Mouse (Mus musculus) v-Abl transformed pro-B cells (cell line): ENCODE data around the gene 3425401B19Rik.

Experiments used
- in situ Hi-C, 2 experiments: fragments of 400-800 bp; cut with MboI; formaldehyde crosslinking; loops; one replicate each; pipeline ENCODE4 v1.15.1; 2025; ENCODE audit not compliant: unreplicated experiment in 2 of 2

Gene 3425401B19Rik

GRCm38 (mm10) chr14:32673178-32673577, 11.9 kb downstream of the 3425401B19Rik start:
- in situ Hi-C loops: no loop called here

GRCm38 (mm10) chr14:32663099-32663498, 22.0 kb downstream of the 3425401B19Rik start:
- in situ Hi-C loops: no loop called here

- in situ Hi-C loops: no loop called here
Measured at GRCm38 (mm10) chr14:32659781-32660180, 25.3 kb downstream of the 3425401B19Rik start.

GRCm38 (mm10) chr14:32638485-32638884, 46.6 kb downstream of the 3425401B19Rik start:
- in situ Hi-C loops: no loop called here

- in situ Hi-C loops: no loop called here
Measured at GRCm38 (mm10) chr14:32634015-32634682, 50.9 kb downstream of the 3425401B19Rik start.

GRCm38 (mm10) chr14:32632908-32633600, 52.0 kb downstream of the 3425401B19Rik start:
- in situ Hi-C loops: no loop called here

- in situ Hi-C loops: no loop called here
Measured at GRCm38 (mm10) chr14:32628584-32628983, 56.5 kb downstream of the 3425401B19Rik start.

- in situ Hi-C loops: no loop called here
Measured at GRCm38 (mm10) chr14:32627271-32627670, 57.8 kb downstream of the 3425401B19Rik start.

GRCm38 (mm10) chr14:32624811-32625210, 60.3 kb downstream of the 3425401B19Rik start:
- in situ Hi-C loops: no loop called here

GRCm38 (mm10) chr14:32624245-32624644, 60.8 kb downstream of the 3425401B19Rik start:
- in situ Hi-C loops: no loop called here

GRCm38 (mm10) chr14:32617253-32617652, 67.8 kb downstream of the 3425401B19Rik start:
- in situ Hi-C loops: no loop called here

GRCm38 (mm10) chr14:32609392-32609791, 75.7 kb downstream of the 3425401B19Rik start:
- in situ Hi-C loops: loop anchor here in 1 of 2 experiments (10.0 kb wide), 1 partner anchor 355 kb away; no protein-coding TSS in a partner anchor
